Mouse (Mus musculus) cortical plate, adult 2 months (tissue): ENCODE data around the gene Acbd5.

Experiments
- CTCF ChIP-seq: fragments of 200-500 bp; IDR thresholded peaks from 2 replicates; pipeline ENCODE4 v1.5.1; 2011; ENCODE audit warnings: mild to moderate bottlenecking, control low read depth, low read length; ENCODE audit not compliant: insufficient read depth; ENCODE audit errors: extremely low read depth
- POLR2A ChIP-seq: fragments of 200-500 bp; IDR thresholded peaks from 2 replicates; pipeline ENCODE4 v1.6.1; 2011; ENCODE audit warnings: mild to moderate bottlenecking, low read length, control low read depth; ENCODE audit not compliant: insufficient read depth; ENCODE audit errors: extremely low read depth

DNA sequence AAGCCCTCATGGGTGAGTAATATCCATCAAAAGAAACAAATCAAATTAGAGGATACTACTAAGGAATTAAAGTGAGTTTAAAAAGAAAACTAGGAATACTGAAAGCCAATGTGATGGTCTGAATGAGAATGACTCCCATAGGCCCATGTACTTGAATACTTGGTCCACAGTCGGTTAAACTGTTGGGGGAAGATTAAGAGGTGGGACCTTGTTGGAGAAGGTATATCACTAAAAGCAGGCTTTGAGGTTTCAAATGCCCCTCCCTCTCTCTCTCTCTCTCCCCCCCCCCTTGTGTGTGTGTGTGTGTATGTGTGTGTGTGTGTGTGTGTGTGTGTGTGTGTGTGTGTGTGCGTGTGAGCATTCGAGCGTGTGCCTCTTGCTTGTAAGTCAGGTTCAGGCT lies 37.3 kb upstream of the Acbd5 start:
- TF ChIP-seq CTCF, result no peak
- no peak for TF ChIP-seq POLR2A
